Mouse (Mus musculus): Measurements from ENCODE around the gene 2610044O15Rik8. TPM values are rescaled to one million over a fixed set of nuclear protein-coding genes. Genes with fewer than 3 reads are reported as not detected.

2610044O15Rik8 gene
- 7.3 and 8.1 TPM in 2 replicates for total RNA-seq (2012; rRNA removed)
- total RNA-seq (2014; rRNA removed) = 22.5 and 25.6 TPM in 2 replicates
- polyA plus RNA-seq (2012; ENCODE audit: insufficient read length, low read depth) = 10.9 TPM in 2 replicates

DNA sequence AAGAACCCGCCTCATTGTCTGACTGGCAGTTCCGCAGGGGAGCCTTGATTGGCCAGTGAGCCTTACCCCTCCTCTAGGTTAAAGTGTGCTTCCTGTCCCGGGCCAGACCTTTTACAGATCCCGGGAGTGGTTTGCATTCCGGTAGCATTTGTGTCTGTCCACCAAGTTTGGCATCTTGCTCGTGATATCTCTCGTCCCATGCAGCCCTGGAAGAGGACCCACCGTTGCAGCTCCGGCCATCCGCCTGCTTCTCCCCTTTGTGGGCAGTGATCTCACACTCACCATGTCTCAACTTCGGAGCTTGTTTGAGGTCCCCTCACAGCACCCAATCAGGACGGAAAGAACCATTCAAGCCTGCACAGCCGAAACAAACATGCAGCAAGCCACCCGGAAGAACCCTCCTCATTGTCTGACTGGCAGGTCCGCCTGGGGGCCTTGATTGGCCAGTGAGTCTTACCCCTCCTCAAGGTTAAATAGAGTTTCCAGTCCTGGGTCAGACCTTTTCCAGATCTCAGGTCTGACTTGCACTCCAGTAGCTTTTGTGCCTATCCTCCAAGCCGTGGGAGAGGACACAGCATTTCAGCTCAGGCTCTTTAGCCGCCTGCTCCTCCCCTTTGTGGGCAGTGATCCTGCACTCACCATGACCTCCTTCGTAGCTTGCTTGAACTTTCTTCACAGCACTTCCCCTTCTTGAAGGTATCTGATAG lies at the start of gene 2610044O15Rik8:
Gene 2610044O15Rik8 (minus strand): TSS at position 380 of the 707 bp plus-strand sequence.
- peak within 1 kb of the TSS; percentile 61 to 88 (median 74) for H3K4me3 ChIP-seq (replicated peaks in 1 of 3; ENCODE audit: low read depth in 2 of 3, low read length in 2 of 3, poor library complexity in 1 of 3)
- dilution Hi-C loops (cut with MboI; ENCODE audit: extremely low pct_ligation_motif_present, extremely low pct_unique_long_range_greater_than_20kb, low sequenced_read_pairs) (no loop called here), in situ Hi-C loops (cut with MboI; ENCODE audit: low pct_ligation_motif_present, low pct_unique_long_range_greater_than_20kb, low sequenced_read_pairs) (no loop called here)
- peaks cover 8% of the 10 kb centered on the region in 2 experiments; a peak in 3 of 4 replicates for H3K4me1 ChIP-seq (ENCODE audit: control insufficient read depth in 1 of 2, insufficient read depth in 2 of 2)
- H3K79me2 ChIP-seq (replicated peaks; ENCODE audit: control insufficient read depth, extremely low read depth, insufficient read depth, poor library complexity, severe bottlenecking) = peaks cover 7% of the 10 kb centered on the region
- peak within 1 kb of the TSS; percentile 95 for H3K27ac ChIP-seq (ENCODE audit: insufficient read depth, low read depth)
- peak within 1 kb of the TSS; percentile 87 for H3K9ac ChIP-seq (ENCODE audit: insufficient read depth, low read depth)
- peak; percentile 85 for DNase-seq (ENCODE audit: extremely low read depth)
- H3K9me3 ChIP-seq (replicated peaks; ENCODE audit: low read length) = no peaks in the 10 kb centered on the region
- H3K4me2 ChIP-seq (ENCODE audit: insufficient read depth, low read depth, poor library complexity, severe bottlenecking) = peak within 1 kb of the TSS; percentile 98
- TF ChIP-seq TBP (conservative IDR thresholded peaks at IDR 0.05; ENCODE audit: low read depth, low read length) (0 out of 2 replicates have a peak, but pooled peaks have one; percentile 83), IRF4 (IDR thresholded peaks at IDR 0.05; ENCODE audit: low read depth, low read length) (no peak), NELFE (IDR thresholded peaks at IDR 0.05; ENCODE audit: low read depth, low read length) (peak; percentile 74), ELF1 (IDR thresholded peaks at IDR 0.05; ENCODE audit: low read depth, low read length) (peak; percentile 69), SIN3A (IDR thresholded peaks at IDR 0.05; ENCODE audit: low read length) (peak; percentile 14; the same call in 1 of the 2 replicates), ZMIZ1 (IDR thresholded peaks at IDR 0.05; ENCODE audit: low read depth, low read length) (peak; percentile 48), MYC (IDR thresholded peaks at IDR 0.05; ENCODE audit: low read depth, low read length) (no peak), POLR2A (IDR thresholded peaks at IDR 0.05; ENCODE audit: low read depth, low read length) (peak; percentile 84), HCFC1 (IDR thresholded peaks at IDR 0.05; ENCODE audit: low read depth, low read length) (peak; percentile 71), NRF1 (IDR thresholded peaks at IDR 0.05; ENCODE audit: low read depth, low read length) (no peak), CHD2 (IDR thresholded peaks at IDR 0.05; ENCODE audit: low read length) (peak; percentile 77)
- no peaks in the 10 kb centered on the region for H3K36me3 ChIP-seq (replicated peaks in 1 of 2; ENCODE audit: control insufficient read depth in 1 of 2, insufficient read depth in 1 of 2, low read length in 1 of 2)
- H3K27me3 ChIP-seq (replicated peaks) = no peaks in the 10 kb centered on the region

- H3K4me1 ChIP-seq (ENCODE audit: control insufficient read depth in 1 of 2, insufficient read depth in 2 of 2) = peaks cover 0 to 12% of the 10 kb centered on the region in 2 experiments; a peak in 2 of 4 replicates
- peak; percentile 19 for DNase-seq (ENCODE audit: extremely low read depth)
- no peak overlapping the region for H3K27ac ChIP-seq (ENCODE audit: insufficient read depth, low read depth)
- peaks cover 32% of the 10 kb centered on the region for H3K79me2 ChIP-seq (replicated peaks; ENCODE audit: control insufficient read depth, extremely low read depth, insufficient read depth, poor library complexity, severe bottlenecking)
- H3K4me2 ChIP-seq (ENCODE audit: insufficient read depth, low read depth, poor library complexity, severe bottlenecking) = no peak overlapping the region; the same call in 1 of the 2 replicates
- H3K27me3 ChIP-seq (replicated peaks) = no peaks in the 10 kb centered on the region
- TF ChIP-seq UBTF (IDR thresholded peaks at IDR 0.05; ENCODE audit: low read depth, low read length) (no peak), ZNF384 (IDR thresholded peaks at IDR 0.05; ENCODE audit: low read depth, low read length) (peak; percentile 54)
- H3K9me3 ChIP-seq (replicated peaks; ENCODE audit: low read length) = peaks cover 20% of the 10 kb centered on the region
- H3K36me3 ChIP-seq (replicated peaks in 1 of 2; ENCODE audit: control insufficient read depth in 1 of 2, insufficient read depth in 1 of 2, low read length in 1 of 2) = peaks cover 39% of the 10 kb centered on the region in 2 experiments
- in situ Hi-C loops (cut with MboI; ENCODE audit: low pct_ligation_motif_present, low pct_unique_long_range_greater_than_20kb, low sequenced_read_pairs) (no loop called here), dilution Hi-C loops (cut with MboI; ENCODE audit: extremely low pct_ligation_motif_present, extremely low pct_unique_long_range_greater_than_20kb, low sequenced_read_pairs) (no loop called here)
- H3K9ac ChIP-seq (ENCODE audit: insufficient read depth, low read depth) = no peak overlapping the region
- H3K4me3 ChIP-seq (replicated peaks in 1 of 3; ENCODE audit: low read depth in 2 of 3, low read length in 2 of 3, poor library complexity in 1 of 3) = no peak overlapping the region
Observed at GRCm38 (mm10) chr8:129265918-129266317, 31.7 kb upstream of the 2610044O15Rik8 start.

Data from CH12.LX (cell line).